In the genomic region with DNA sequence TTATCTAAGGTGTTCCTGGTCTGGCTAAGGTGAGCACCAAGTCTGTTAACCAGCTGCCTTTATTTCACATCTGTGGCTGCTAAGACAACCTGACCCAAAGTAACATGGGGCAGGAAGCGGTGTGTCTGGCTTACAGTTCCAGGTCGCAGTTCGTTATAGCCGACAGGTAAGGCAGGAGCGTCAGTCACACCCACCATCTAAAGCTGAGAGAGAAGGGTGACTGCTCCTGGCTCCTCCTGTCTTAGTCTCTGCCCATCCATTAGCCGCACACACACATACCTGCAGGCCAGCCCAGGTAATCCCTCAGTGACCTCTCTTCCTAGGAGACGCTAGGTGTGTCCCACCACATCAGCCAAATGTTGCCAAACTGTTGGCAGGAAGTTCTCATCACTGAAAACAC, we compare ENCODE assay signal across 20 mouse cellular contexts. TPM values are rescaled to one million over a fixed set of nuclear protein-coding genes. Genes with fewer than 3 reads are reported as not detected.
DNase-seq lines count a peak whose midpoint lies in the region; ATAC-seq and TF ChIP-seq lines count a peak whose summit lies in the region.
"Had no signal": no experiment of that assay in that cellular context is flagged by ENCODE, and none has a peak within 500 bp of the region (broad histone marks: within the 10 kb centered on the region; RNA-seq: fewer than 3 reads in every experiment).

No protein-coding gene starts in this region.

- H3K4me1 ChIP-seq in intestine, embryonic 14.5 days (replicated peaks; ENCODE audit: control insufficient read depth, insufficient read depth, low read length) = peaks cover 28% of the 10 kb centered on the region
- peaks cover 3% of the 10 kb centered on the region for H3K4me1 ChIP-seq in intestine, postnatal 0 days (replicated peaks; ENCODE audit: control insufficient read depth, insufficient read depth, low read length)

- H3K27me3 ChIP-seq in intestine, embryonic 14.5 days (replicated peaks; ENCODE audit: control insufficient read depth, insufficient read depth, low read length) = no peaks in the 10 kb centered on the region
- no peaks in the 10 kb centered on the region for H3K27me3 ChIP-seq in intestine, postnatal 0 days (replicated peaks; ENCODE audit: control insufficient read depth, insufficient read depth, low read length)
- H3K27me3 ChIP-seq: embryonic facial prominence, embryonic 13.5 days; forebrain, embryonic 12.5 days; forebrain, embryonic 15.5 days; heart, embryonic 13.5 days; intestine, embryonic 15.5 days; Patski had no signal

- H3K9me3 ChIP-seq in intestine, embryonic 14.5 days (ENCODE audit: control insufficient read depth, low read length) = no peaks in the 10 kb centered on the region
- no peaks in the 10 kb centered on the region for H3K9me3 ChIP-seq in intestine, postnatal 0 days (ENCODE audit: control insufficient read depth)
- H3K9me3 ChIP-seq: embryonic facial prominence, embryonic 10.5 days; embryonic facial prominence, embryonic 13.5 days; forebrain, embryonic 12.5 days; forebrain, embryonic 15.5 days; heart, embryonic 13.5 days; intestine, embryonic 15.5 days had no signal

- TF ChIP-seq CTCF in intestine, postnatal 0 days (IDR thresholded peaks at IDR 0.05; ENCODE audit: low read depth) = no peak

- H3K4me3 ChIP-seq in intestine, embryonic 14.5 days (ENCODE audit: low read depth, low read length) = no peak overlapping the region
- no peak overlapping the region for H3K4me3 ChIP-seq in intestine, postnatal 0 days (ENCODE audit: low read depth, low read length)
- H3K4me3 ChIP-seq: embryonic facial prominence, embryonic 10.5 days; embryonic facial prominence, embryonic 13.5 days; erythroblast, embryonic 14.5 days; forebrain, embryonic 12.5 days; forebrain, embryonic 15.5 days; heart, embryonic 13.5 days; intestine, embryonic 15.5 days had no signal

- no peak for ATAC-seq in intestine, embryonic 14.5 days (replicated peaks; ENCODE audit: low FRiP score, low TSS enrichment, low read depth)
- ATAC-seq in intestine, postnatal 0 days = no peak
- ATAC-seq: intestine, embryonic 15.5 days; Patski had no signal

- H3K4me2 ChIP-seq in intestine, embryonic 14.5 days (ENCODE audit: low read length) = no peak overlapping the region
- H3K4me2 ChIP-seq in intestine, postnatal 0 days (replicated peaks; ENCODE audit: low read depth) = no peak overlapping the region
- H3K4me2 ChIP-seq: embryonic facial prominence, embryonic 13.5 days; forebrain, embryonic 12.5 days; forebrain, embryonic 15.5 days; heart, embryonic 13.5 days; hindbrain, embryonic 14.5 days; intestine, embryonic 15.5 days had no signal

- peak; percentile 27 for DNase-seq in cerebellum, adult 11-12 months
- DNase-seq in cerebellum, adult 18-20 months = no peak
- peak; percentile 40 for DNase-seq in intestine, embryonic 14.5 days (ENCODE audit: low spot score)
- peak; percentile 11 for DNase-seq in thymus, postnatal 25 days
- no peak for DNase-seq in thymus, postnatal 4 days
- no peak for DNase-seq in B cell, adult 2 months
- DNase-seq: adrenal gland, adult 8-10 months had no signal

- no peak overlapping the region for H3K9ac ChIP-seq in intestine, embryonic 14.5 days (ENCODE audit: low read length)
- no peak overlapping the region for H3K9ac ChIP-seq in intestine, postnatal 0 days (ENCODE audit: low read depth, low read length)
- H3K9ac ChIP-seq: embryonic facial prominence, embryonic 13.5 days; forebrain, embryonic 12.5 days; forebrain, embryonic 15.5 days; heart, embryonic 13.5 days; hindbrain, embryonic 14.5 days; intestine, embryonic 15.5 days had no signal

- H3K27ac ChIP-seq in intestine, embryonic 14.5 days (ENCODE audit: low read depth) = no peak overlapping the region
- H3K27ac ChIP-seq in intestine, postnatal 0 days (ENCODE audit: low read depth, low read length) = no peak overlapping the region
- H3K27ac ChIP-seq: embryonic facial prominence, embryonic 13.5 days; forebrain, embryonic 12.5 days; hindbrain, embryonic 14.5 days; hindbrain, postnatal 0 days; intestine, embryonic 15.5 days had no signal

- no peaks in the 10 kb centered on the region for H3K36me3 ChIP-seq in intestine, embryonic 14.5 days (ENCODE audit: control insufficient read depth, insufficient read depth, low read length)
- H3K36me3 ChIP-seq in intestine, postnatal 0 days (ENCODE audit: control insufficient read depth, insufficient read depth) = no peaks in the 10 kb centered on the region
- H3K36me3 ChIP-seq: embryonic facial prominence, embryonic 10.5 days; embryonic facial prominence, embryonic 13.5 days; forebrain, embryonic 12.5 days; forebrain, embryonic 15.5 days; heart, embryonic 13.5 days; intestine, embryonic 15.5 days had no signal

- WGBS in intestine, embryonic 14.5 days = 69% methylated on average over 7 of the region's 7 CpGs
- 61% methylated on average over 7 of the region's 7 CpGs for WGBS in intestine, postnatal 0 days

RNA-seq across cellular contexts. Expression of a gene that starts 15.3 kb away (rescaled TPM):
- polyA plus RNA-seq in intestine, embryonic 14.5 days (2014; fragmentation: Nextera tagmentation; extraction: Ambion mirVana) = 10.4 and 13.5 TPM in 2 replicates
- polyA plus RNA-seq in intestine, postnatal 0 days (2015; fragmentation: Nextera tagmentation; extraction: Ambion mirVana) = 35.5 and 41.3 TPM in 2 replicates

RNA-seq across cellular contexts. Expression of a gene that starts 15.6 kb away (rescaled TPM):
- 21.9 and 28.8 TPM in 2 replicates for polyA plus RNA-seq in intestine, embryonic 14.5 days (2014; fragmentation: Nextera tagmentation; extraction: Ambion mirVana)
- 45.5 and 48.5 TPM in 2 replicates for polyA plus RNA-seq in intestine, postnatal 0 days (2015; fragmentation: Nextera tagmentation; extraction: Ambion mirVana)

RNA-seq across cellular contexts. Expression of a gene that starts 15.7 kb away (rescaled TPM):
- polyA plus RNA-seq in intestine, embryonic 14.5 days (2014; fragmentation: Nextera tagmentation; extraction: Ambion mirVana) = 0.78 and 2.3 TPM in 2 replicates
- 0.94 TPM in 1 of 2 replicates, not detected in the other for polyA plus RNA-seq in intestine, postnatal 0 days (2015; fragmentation: Nextera tagmentation; extraction: Ambion mirVana)
- polyA plus RNA-seq: C2C12; cortical plate, adult 2 months; erythroblast, embryonic 14.5 days; heart, embryonic 13.5 days; hindbrain, embryonic 14.5 days; hindbrain, postnatal 0 days had no signal

Comparison
In these comparisons a context has a peak if more than half of its experiments do, and no peak if none do; other contexts are left out.
1. DNase-seq: peak in cerebellum, adult 11-12 months (single experiment), intestine, embryonic 14.5 days (single experiment) and thymus, postnatal 25 days (single experiment); none in cerebellum, adult 18-20 months (0 of 2), thymus, postnatal 4 days (single experiment) and B cell, adult 2 months (0 of 2).